Mouse (Mus musculus): ENCODE results near the gene Rad51b. TPM values are rescaled to one million over a fixed set of nuclear protein-coding genes. Genes with fewer than 3 reads are reported as not detected.

Rad51b gene
- total RNA-seq, 1 experiment from 2014 or later, result 12.7 TPM

Other genes starting within 250 kb of the Rad51b start
- 17.8 and 23.3 TPM in 2 replicates for gene Pigh, start 207.6 kb upstream of the Rad51b start, total RNA-seq (2017)
- gene Arg2, start 166.5 kb upstream of the Rad51b start, total RNA-seq (2017), result 0.99 and 1.6 TPM in 2 replicates
- 160 and 180 TPM in 2 replicates for gene Vti1b, start 124.6 kb upstream of the Rad51b start, total RNA-seq (2017)
- 26.4 and 33.0 TPM in 2 replicates for gene Rdh11, start 105.0 kb upstream of the Rad51b start, total RNA-seq (2017)
- 15.8 and 17.6 TPM in 2 replicates for gene Rdh12, start 88.4 kb upstream of the Rad51b start, total RNA-seq (2017)
- 15.5 and 21.1 TPM in 2 replicates for gene Zfyve26, start 978 bp upstream of the Rad51b start, total RNA-seq (2017)

All from hematopoietic stem cell, adult 5-6 weeks (primary cell).